Mouse (Mus musculus): ENCODE data around the gene Fap. TPM values are rescaled to one million over a fixed set of nuclear protein-coding genes. Genes with fewer than 3 reads are reported as not detected.

Fap gene
- polyA plus RNA-seq, 1 experiment from 2014 or later: 1.7 TPM

DNA sequence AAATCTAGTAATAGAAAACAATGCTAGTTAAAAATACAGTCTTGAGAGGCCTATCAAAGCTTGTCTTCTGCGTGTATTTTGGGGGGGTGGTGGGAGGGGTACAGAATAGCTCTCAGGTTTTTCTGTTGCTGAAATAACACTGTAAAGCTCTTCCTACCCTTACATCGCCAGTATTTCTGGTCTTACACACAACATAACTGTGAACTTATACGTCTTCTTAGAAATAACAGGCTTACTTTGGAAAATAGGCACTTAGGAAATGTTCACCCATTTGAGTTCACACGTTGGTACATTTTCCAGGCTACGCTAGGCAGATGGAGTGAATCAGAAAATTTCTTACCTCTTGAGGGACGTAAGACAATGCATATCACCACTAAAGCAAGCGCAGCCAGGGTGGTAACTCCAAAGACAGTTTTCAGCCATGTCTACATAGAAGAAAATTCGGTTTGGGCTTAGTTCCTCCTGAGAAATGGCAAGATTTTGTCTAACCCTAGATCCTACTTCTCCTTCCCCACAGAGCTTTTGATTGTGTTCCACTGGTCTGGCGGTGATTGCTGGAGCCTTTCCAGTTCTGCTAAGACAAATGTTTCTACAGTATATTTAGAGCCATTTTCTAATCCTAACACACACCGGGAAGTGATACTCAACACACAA, 649 bp downstream of the Fap start:
- Histone ChIP-seq H3K9ac (no peak overlapping the region), H3K27me3 (no peaks in the 10 kb centered on the region), H3K4me3 (no peak overlapping the region), H3K4me2 (no peak overlapping the region), H3K27ac (no peak overlapping the region), H3K4me1 (replicated peaks) (no peaks in the 10 kb centered on the region), H3K36me3 (no peaks in the 10 kb centered on the region), H3K9me3 (no peaks in the 10 kb centered on the region)
- 83% methylated on average over 10 of the region's 10 CpGs for WGBS
- no peak for ATAC-seq (ENCODE audit: low FRiP score)

- H3K36me3 ChIP-seq: no peaks in the 10 kb centered on the region
- no peaks in the 10 kb centered on the region for H3K27me3 ChIP-seq
- no peak for ATAC-seq (ENCODE audit: low FRiP score)
- H3K9me3 ChIP-seq: no peaks in the 10 kb centered on the region
- H3K4me3 ChIP-seq: no peak overlapping the region
- no peak overlapping the region for H3K9ac ChIP-seq
- H3K4me1 ChIP-seq (replicated peaks): no peaks in the 10 kb centered on the region
- H3K4me2 ChIP-seq: no peak overlapping the region
- H3K27ac ChIP-seq: no peak overlapping the region
- WGBS: 93% methylated on average over 1 of the region's 1 CpGs
These were observed 9.2 kb downstream of the Fap start for GRCm38 (mm10) chr2:62564687-62565086.

DNA sequence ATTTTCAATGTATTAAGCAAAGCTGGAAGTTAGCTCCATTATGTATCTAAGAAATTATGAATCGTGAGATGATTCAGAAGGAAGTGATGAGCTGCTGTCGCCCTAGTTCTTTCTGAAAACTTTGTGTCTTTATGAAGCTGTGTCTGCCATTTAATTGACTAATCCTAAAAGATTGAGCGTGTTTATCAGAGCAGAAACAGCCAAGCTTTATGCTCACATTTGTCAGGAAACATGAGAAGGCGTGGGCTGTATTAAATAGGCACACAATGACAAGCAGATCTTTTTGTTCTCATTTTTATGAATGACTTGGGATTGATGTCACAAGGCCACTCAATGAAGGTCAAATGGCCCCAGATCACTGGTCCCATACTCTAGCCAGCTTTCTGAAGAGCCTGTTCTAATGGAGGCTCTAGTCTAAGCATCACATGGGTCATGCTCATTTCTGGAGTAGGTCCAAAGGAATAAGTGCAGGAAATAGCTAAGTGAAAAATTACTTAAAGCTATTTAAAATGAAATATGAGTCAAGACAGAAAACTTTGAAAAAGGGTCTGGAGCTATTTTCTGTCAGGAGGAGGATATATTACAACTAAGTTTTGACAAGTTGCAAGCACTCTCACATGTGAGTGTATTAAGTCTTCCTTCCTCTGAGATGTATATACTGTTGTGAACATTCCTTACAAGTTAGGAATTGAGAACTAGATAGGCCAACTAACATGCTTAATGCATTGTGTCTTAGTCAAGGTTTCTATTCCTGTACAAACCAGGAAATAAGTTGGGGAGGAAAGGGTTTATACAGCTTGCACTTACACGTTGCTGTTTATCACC, 11.0 kb downstream of the Fap start:
- no peaks in the 10 kb centered on the region for H3K27me3 ChIP-seq
- H3K9ac ChIP-seq: no peak overlapping the region
- H3K4me2 ChIP-seq: no peak overlapping the region
- H3K9me3 ChIP-seq: no peaks in the 10 kb centered on the region
- no peak overlapping the region for H3K27ac ChIP-seq
- no peak for ATAC-seq (ENCODE audit: low FRiP score)
- no peaks in the 10 kb centered on the region for H3K36me3 ChIP-seq
- no peak overlapping the region for H3K4me3 ChIP-seq
- H3K4me1 ChIP-seq (replicated peaks): no peaks in the 10 kb centered on the region
- 77% methylated on average over 5 of the region's 5 CpGs for WGBS

DNA sequence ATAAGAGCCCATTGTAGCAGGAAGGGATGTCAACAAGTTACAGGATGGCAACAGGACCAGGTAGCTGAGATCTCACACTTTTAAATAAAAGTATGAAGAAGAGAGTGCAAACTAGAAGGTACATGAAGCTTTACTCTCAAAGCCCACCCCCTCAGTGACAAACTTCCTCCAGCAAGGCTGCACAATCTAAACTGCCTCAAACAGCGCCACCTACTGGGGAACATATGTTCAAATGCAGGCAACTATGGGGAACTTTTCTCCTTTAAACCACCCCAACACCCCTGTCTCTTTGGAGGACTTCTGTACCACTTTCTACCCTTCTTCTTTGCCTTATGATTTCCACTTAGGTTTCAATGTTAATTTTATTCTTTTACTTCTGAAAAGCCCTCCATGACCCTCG, 16.5 kb downstream of the Fap start:
- H3K4me3 ChIP-seq: no peak overlapping the region
- no peaks in the 10 kb centered on the region for H3K4me1 ChIP-seq (replicated peaks)
- H3K9ac ChIP-seq: no peak overlapping the region
- H3K27me3 ChIP-seq: no peaks in the 10 kb centered on the region
- no peak overlapping the region for H3K4me2 ChIP-seq
- ATAC-seq (ENCODE audit: low FRiP score): no peak
- H3K9me3 ChIP-seq: no peaks in the 10 kb centered on the region
- no peak overlapping the region for H3K27ac ChIP-seq
- 74% methylated on average over 2 of the region's 2 CpGs for WGBS
- H3K36me3 ChIP-seq: no peaks in the 10 kb centered on the region

DNA sequence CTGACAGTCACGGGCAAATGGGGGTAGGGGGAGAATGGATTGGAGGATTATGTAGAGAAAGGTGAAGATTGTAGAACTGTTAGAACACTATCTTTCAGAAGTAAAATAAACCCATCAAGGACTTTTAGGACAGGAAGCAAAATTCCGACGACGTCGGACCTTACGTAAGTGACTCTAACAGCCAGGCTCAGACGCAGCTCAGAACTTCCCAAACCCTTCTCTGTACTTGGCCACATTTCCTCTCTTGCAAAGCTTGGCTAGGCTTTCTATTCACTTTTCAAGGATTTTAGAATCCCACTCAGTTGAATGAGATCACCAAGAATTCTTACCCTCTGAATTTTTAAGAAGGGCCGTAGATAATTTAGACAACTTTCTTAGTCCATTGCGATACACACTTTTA, 17.5 kb downstream of the Fap start:
- Histone ChIP-seq H3K4me1 (replicated peaks) (no peaks in the 10 kb centered on the region), H3K4me2 (no peak overlapping the region), H3K9ac (no peak overlapping the region), H3K27ac (no peak overlapping the region), H3K9me3 (no peaks in the 10 kb centered on the region), H3K36me3 (no peaks in the 10 kb centered on the region), H3K4me3 (no peak overlapping the region), H3K27me3 (no peaks in the 10 kb centered on the region)
- no peak for ATAC-seq (ENCODE audit: low FRiP score)
- 93% methylated on average over 9 of the region's 9 CpGs for WGBS

GRCm38 (mm10) chr2:62549659-62550058, 24.2 kb downstream of the Fap start:
- no peak for ATAC-seq (ENCODE audit: low FRiP score)
- Histone ChIP-seq H3K4me2 (no peak overlapping the region), H3K36me3 (no peaks in the 10 kb centered on the region), H3K4me3 (no peak overlapping the region), H3K4me1 (replicated peaks) (no peaks in the 10 kb centered on the region), H3K9ac (no peak overlapping the region), H3K27me3 (no peaks in the 10 kb centered on the region), H3K9me3 (no peaks in the 10 kb centered on the region), H3K27ac (no peak overlapping the region)
- WGBS: 88% methylated on average over 3 of the region's 3 CpGs

DNA sequence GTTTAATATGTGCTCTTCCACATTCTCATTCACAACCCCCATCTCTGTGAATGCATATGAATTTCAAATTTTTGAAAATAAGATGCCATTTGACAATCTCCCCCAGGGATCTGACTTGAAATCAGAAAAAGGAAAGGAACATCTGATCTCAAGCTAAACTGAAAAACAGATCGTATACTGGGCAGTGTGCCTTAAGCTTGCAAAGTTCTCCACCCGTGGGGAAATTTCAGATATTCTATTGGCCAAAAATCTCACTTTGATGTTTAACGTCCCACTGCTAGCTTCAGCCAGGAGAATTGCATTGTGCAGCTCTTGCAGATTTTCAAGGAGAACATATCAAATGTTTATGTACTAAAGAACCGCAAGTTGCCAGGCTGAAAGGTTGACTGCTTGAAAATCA, 24.7 kb downstream of the Fap start:
- ATAC-seq (ENCODE audit: low FRiP score): no peak

DNA sequence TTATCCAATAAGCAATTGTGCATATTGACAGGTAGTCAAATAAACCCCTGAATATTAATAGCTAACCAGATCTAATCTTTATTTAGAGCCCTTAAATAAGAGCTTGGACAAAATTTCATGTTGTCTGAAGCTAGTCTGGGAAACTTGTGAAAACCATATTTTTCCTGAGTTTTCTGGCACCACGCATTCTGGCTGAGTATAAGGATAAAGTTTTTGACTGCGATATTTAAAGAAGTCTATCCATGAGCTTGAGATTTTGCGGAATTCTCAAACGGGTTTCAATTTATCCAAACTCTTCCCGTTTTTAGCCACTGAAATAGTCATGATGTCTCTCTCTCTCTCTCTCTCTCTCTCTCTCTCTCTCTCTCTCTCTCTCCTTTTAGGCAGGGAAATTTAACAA, 25.8 kb downstream of the Fap start:
- no peaks in the 10 kb centered on the region for H3K27me3 ChIP-seq
- ATAC-seq (ENCODE audit: low FRiP score): no peak
- H3K4me2 ChIP-seq: no peak overlapping the region
- no peak overlapping the region for H3K4me3 ChIP-seq
- no peak overlapping the region for H3K9ac ChIP-seq
- H3K9me3 ChIP-seq: no peaks in the 10 kb centered on the region
- H3K36me3 ChIP-seq: no peaks in the 10 kb centered on the region
- H3K27ac ChIP-seq: no peak overlapping the region
- no peaks in the 10 kb centered on the region for H3K4me1 ChIP-seq (replicated peaks)
- 95% methylated on average over 5 of the region's 5 CpGs for WGBS

More for the DNA sequence above, 24.7 kb downstream of the Fap start:
- no peak overlapping the region for H3K27ac ChIP-seq
- H3K4me3 ChIP-seq: no peak overlapping the region
- no peaks in the 10 kb centered on the region for H3K27me3 ChIP-seq
- no peaks in the 10 kb centered on the region for H3K9me3 ChIP-seq
- no peaks in the 10 kb centered on the region for H3K36me3 ChIP-seq
- no peaks in the 10 kb centered on the region for H3K4me1 ChIP-seq (replicated peaks)
- no peak overlapping the region for H3K9ac ChIP-seq
- H3K4me2 ChIP-seq: no peak overlapping the region
- 82% methylated on average over 4 of the region's 4 CpGs for WGBS

DNA sequence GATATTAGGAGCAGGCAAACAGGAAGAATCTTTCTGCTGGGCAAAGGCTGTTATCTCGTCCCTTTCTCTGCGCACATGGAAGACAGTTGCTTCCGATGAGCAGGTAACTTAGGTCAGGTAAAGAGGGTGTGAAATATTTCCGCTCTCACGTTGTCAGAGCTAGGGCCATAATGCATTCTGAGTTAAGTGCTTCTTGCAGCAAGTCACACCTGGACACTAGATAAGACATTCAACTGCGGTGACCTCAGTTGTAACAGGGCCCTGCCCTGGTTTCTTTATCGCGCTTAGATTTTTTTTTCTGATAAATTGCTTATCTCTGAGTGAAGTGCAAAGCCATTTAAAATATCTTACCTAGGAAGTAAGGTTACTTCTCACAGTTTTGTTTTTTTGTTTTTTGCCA, 38.4 kb downstream of the Fap start:
- H3K36me3 ChIP-seq: no peaks in the 10 kb centered on the region
- H3K27me3 ChIP-seq: no peaks in the 10 kb centered on the region
- ATAC-seq (ENCODE audit: low FRiP score): no peak

GRCm38 (mm10) chr2:62531065-62531464, 42.8 kb downstream of the Fap start:
- Histone ChIP-seq H3K4me2 (no peak overlapping the region), H3K9ac (no peak overlapping the region), H3K9me3 (no peaks in the 10 kb centered on the region), H3K4me3 (no peak overlapping the region), H3K27ac (no peak overlapping the region), H3K4me1 (replicated peaks) (no peaks in the 10 kb centered on the region), H3K36me3 (no peaks in the 10 kb centered on the region), H3K27me3 (no peaks in the 10 kb centered on the region)
- no peak for ATAC-seq (ENCODE audit: low FRiP score)
- 73% methylated on average over 1 of the region's 1 CpGs for WGBS

More for the DNA sequence above, 38.4 kb downstream of the Fap start:
- Histone ChIP-seq H3K4me2 (no peak overlapping the region), H3K9ac (no peak overlapping the region), H3K4me3 (no peak overlapping the region), H3K9me3 (no peaks in the 10 kb centered on the region), H3K27ac (no peak overlapping the region), H3K4me1 (replicated peaks) (no peaks in the 10 kb centered on the region)
- 94% methylated on average over 8 of the region's 8 CpGs for WGBS

DNA sequence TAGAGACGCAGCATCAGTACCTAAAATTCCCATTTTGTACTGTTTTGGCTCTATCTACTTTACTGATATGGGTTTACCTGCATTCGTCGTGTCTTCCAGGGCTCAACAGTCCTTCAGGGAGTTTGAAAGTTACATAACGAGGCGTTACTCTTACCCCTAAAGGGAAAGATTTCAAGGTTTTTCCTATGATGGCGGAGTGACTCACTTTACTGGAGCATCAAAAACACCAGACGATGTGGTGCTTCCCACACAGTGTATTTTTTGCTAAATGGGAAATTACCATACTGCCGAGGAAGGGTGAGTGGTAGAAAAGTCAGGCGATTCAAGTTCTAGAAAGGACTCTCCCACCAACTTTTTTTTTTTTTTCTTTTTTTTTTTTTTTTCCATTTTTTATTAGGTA, 47.5 kb downstream of the Fap start:
- H3K27me3 ChIP-seq: no peaks in the 10 kb centered on the region
- ATAC-seq (ENCODE audit: low FRiP score): no peak
- H3K4me1 ChIP-seq (replicated peaks): no peaks in the 10 kb centered on the region
- no peak overlapping the region for H3K27ac ChIP-seq
- WGBS: 91% methylated on average over 9 of the region's 9 CpGs
- no peaks in the 10 kb centered on the region for H3K36me3 ChIP-seq
- H3K4me2 ChIP-seq: no peak overlapping the region
- no peaks in the 10 kb centered on the region for H3K9me3 ChIP-seq
- no peak overlapping the region for H3K4me3 ChIP-seq
- no peak overlapping the region for H3K9ac ChIP-seq

- no peak for ATAC-seq (ENCODE audit: low FRiP score)
- Histone ChIP-seq H3K27me3 (no peaks in the 10 kb centered on the region), H3K9ac (no peak overlapping the region), H3K9me3 (no peaks in the 10 kb centered on the region), H3K4me3 (no peak overlapping the region), H3K4me2 (no peak overlapping the region), H3K4me1 (replicated peaks) (no peaks in the 10 kb centered on the region), H3K36me3 (no peaks in the 10 kb centered on the region), H3K27ac (no peak overlapping the region)
- 83% methylated on average over 2 of the region's 2 CpGs for WGBS
These were observed 56.1 kb downstream of the Fap start for GRCm38 (mm10) chr2:62517790-62518189.

- Histone ChIP-seq H3K4me1 (replicated peaks) (no peaks in the 10 kb centered on the region), H3K4me3 (no peak overlapping the region), H3K27me3 (no peaks in the 10 kb centered on the region), H3K4me2 (no peak overlapping the region), H3K9me3 (no peaks in the 10 kb centered on the region), H3K27ac (no peak overlapping the region), H3K9ac (no peak overlapping the region), H3K36me3 (no peaks in the 10 kb centered on the region)
- ATAC-seq (ENCODE audit: low FRiP score): no peak
- WGBS: 89% methylated on average over 6 of the region's 6 CpGs
These were observed 59.4 kb downstream of the Fap start for GRCm38 (mm10) chr2:62514477-62514876.
